Mouse (Mus musculus): ENCODE measurements around the gene Hs3st4. TPM values are rescaled to one million over a fixed set of nuclear protein-coding genes. Genes with fewer than 3 reads are reported as not detected.

Gene Hs3st4
- polyA plus RNA-seq, 1 experiment from 2014 or later, result not detected

GRCm38 (mm10) chr7:124163301-124163700 lies 180.6 kb downstream of the Hs3st4 start:
- TF ChIP-seq CTCF (IDR thresholded peaks at IDR 0.05) (no peak), EP300 (IDR thresholded peaks at IDR 0.05) (no peak)
- H3K4me3 ChIP-seq (ENCODE audit: low read depth, low read length), result no peak overlapping the region
- H3K36me3 ChIP-seq (ENCODE audit: insufficient read depth, low read length), result no peaks in the 10 kb centered on the region
- WGBS, result 91% methylated on average over 1 of the region's 1 CpGs
- no peak overlapping the region for H3K4me2 ChIP-seq (replicated peaks; ENCODE audit: low read depth, low read length)
- no peak for DNase-seq (ENCODE audit: low spot score)
- H3K27me3 ChIP-seq (replicated peaks; ENCODE audit: insufficient read depth, low read length), result no peaks in the 10 kb centered on the region
- no peak overlapping the region for H3K9ac ChIP-seq (replicated peaks; ENCODE audit: low read depth)
- no peaks in the 10 kb centered on the region for H3K4me1 ChIP-seq (ENCODE audit: insufficient read depth, low read depth, low read length)
- no peaks in the 10 kb centered on the region for H3K9me3 ChIP-seq (ENCODE audit: low read length)
- H3K27ac ChIP-seq (ENCODE audit: low read length), result no peak overlapping the region
- ATAC-seq, result no peak

GRCm38 (mm10) chr7:124166229-124166628 lies 183.6 kb downstream of the Hs3st4 start:
- no peak for ATAC-seq
- no peak overlapping the region for H3K27ac ChIP-seq (ENCODE audit: low read length)
- H3K9me3 ChIP-seq (ENCODE audit: low read length), result no peaks in the 10 kb centered on the region
- H3K9ac ChIP-seq (replicated peaks; ENCODE audit: low read depth), result no peak overlapping the region
- no peaks in the 10 kb centered on the region for H3K4me1 ChIP-seq (ENCODE audit: insufficient read depth, low read depth, low read length)
- H3K27me3 ChIP-seq (replicated peaks; ENCODE audit: insufficient read depth, low read length), result no peaks in the 10 kb centered on the region
- no peak for DNase-seq (ENCODE audit: low spot score)
- TF ChIP-seq EP300 (IDR thresholded peaks at IDR 0.05) (no peak), CTCF (IDR thresholded peaks at IDR 0.05) (no peak)
- H3K36me3 ChIP-seq (ENCODE audit: insufficient read depth, low read length), result no peaks in the 10 kb centered on the region
- H3K4me2 ChIP-seq (replicated peaks; ENCODE audit: low read depth, low read length), result no peak overlapping the region
- WGBS, result 58% methylated on average over 1 of the region's 1 CpGs
- H3K4me3 ChIP-seq (ENCODE audit: low read depth, low read length), result no peak overlapping the region

- Histone ChIP-seq H3K4me1 (ENCODE audit: insufficient read depth, low read depth, low read length) (no peaks in the 10 kb centered on the region), H3K9me3 (ENCODE audit: low read length) (no peaks in the 10 kb centered on the region), H3K4me2 (replicated peaks; ENCODE audit: low read depth, low read length) (no peak overlapping the region), H3K9ac (replicated peaks; ENCODE audit: low read depth) (no peak overlapping the region), H3K36me3 (ENCODE audit: insufficient read depth, low read length) (no peaks in the 10 kb centered on the region), H3K27me3 (replicated peaks; ENCODE audit: insufficient read depth, low read length) (no peaks in the 10 kb centered on the region), H3K4me3 (ENCODE audit: low read depth, low read length) (no peak overlapping the region), H3K27ac (ENCODE audit: low read length) (no peak overlapping the region)
- TF ChIP-seq EP300 (IDR thresholded peaks at IDR 0.05) (no peak), CTCF (IDR thresholded peaks at IDR 0.05) (no peak)
- WGBS, result 75% methylated on average over 2 of the region's 2 CpGs
- DNase-seq (ENCODE audit: low spot score) (no peak), ATAC-seq (no peak)
These were observed 186.1 kb downstream of the Hs3st4 start for GRCm38 (mm10) chr7:124168796-124169195.

GRCm38 (mm10) chr7:124170001-124170400 lies 187.3 kb downstream of the Hs3st4 start:
- 78% methylated on average over 2 of the region's 2 CpGs for WGBS
- no peak for TF ChIP-seq CTCF (IDR thresholded peaks at IDR 0.05)
- TF ChIP-seq EP300 (IDR thresholded peaks at IDR 0.05), result no peak
- Histone ChIP-seq H3K27me3 (replicated peaks; ENCODE audit: insufficient read depth, low read length) (no peaks in the 10 kb centered on the region), H3K4me1 (ENCODE audit: insufficient read depth, low read depth, low read length) (no peaks in the 10 kb centered on the region), H3K9me3 (ENCODE audit: low read length) (no peaks in the 10 kb centered on the region), H3K9ac (replicated peaks; ENCODE audit: low read depth) (no peak overlapping the region), H3K4me3 (ENCODE audit: low read depth, low read length) (no peak overlapping the region), H3K36me3 (ENCODE audit: insufficient read depth, low read length) (no peaks in the 10 kb centered on the region), H3K27ac (ENCODE audit: low read length) (no peak overlapping the region), H3K4me2 (replicated peaks; ENCODE audit: low read depth, low read length) (no peak overlapping the region)
- no peak for DNase-seq (ENCODE audit: low spot score)
- ATAC-seq, result no peak

- H3K4me2 ChIP-seq (replicated peaks; ENCODE audit: low read depth, low read length), result no peak overlapping the region
- no peaks in the 10 kb centered on the region for H3K4me1 ChIP-seq (ENCODE audit: insufficient read depth, low read depth, low read length)
- H3K27ac ChIP-seq (ENCODE audit: low read length), result no peak overlapping the region
- no peak overlapping the region for H3K9ac ChIP-seq (replicated peaks; ENCODE audit: low read depth)
- ATAC-seq (no peak), DNase-seq (ENCODE audit: low spot score) (no peak)
- H3K36me3 ChIP-seq (ENCODE audit: insufficient read depth, low read length), result no peaks in the 10 kb centered on the region
- TF ChIP-seq CTCF (IDR thresholded peaks at IDR 0.05), result no peak
- no peak for TF ChIP-seq EP300 (IDR thresholded peaks at IDR 0.05)
- no peaks in the 10 kb centered on the region for H3K9me3 ChIP-seq (ENCODE audit: low read length)
- no peaks in the 10 kb centered on the region for H3K27me3 ChIP-seq (replicated peaks; ENCODE audit: insufficient read depth, low read length)
- H3K4me3 ChIP-seq (ENCODE audit: low read depth, low read length), result no peak overlapping the region
These were observed 189.3 kb downstream of the Hs3st4 start for GRCm38 (mm10) chr7:124171992-124172391.

GRCm38 (mm10) chr7:124180926-124181325 lies 198.3 kb downstream of the Hs3st4 start:
- TF ChIP-seq EP300 (IDR thresholded peaks at IDR 0.05) (no peak), CTCF (IDR thresholded peaks at IDR 0.05) (no peak)
- Histone ChIP-seq H3K4me1 (ENCODE audit: insufficient read depth, low read depth, low read length) (no peaks in the 10 kb centered on the region), H3K9ac (replicated peaks; ENCODE audit: low read depth) (no peak overlapping the region), H3K36me3 (ENCODE audit: insufficient read depth, low read length) (no peaks in the 10 kb centered on the region), H3K4me2 (replicated peaks; ENCODE audit: low read depth, low read length) (no peak overlapping the region), H3K9me3 (ENCODE audit: low read length) (no peaks in the 10 kb centered on the region), H3K27me3 (replicated peaks; ENCODE audit: insufficient read depth, low read length) (no peaks in the 10 kb centered on the region), H3K4me3 (ENCODE audit: low read depth, low read length) (no peak overlapping the region), H3K27ac (ENCODE audit: low read length) (no peak overlapping the region)
- ATAC-seq (no peak), DNase-seq (ENCODE audit: low spot score) (no peak)
- WGBS, result 74% methylated on average over 3 of the region's 3 CpGs

- Histone ChIP-seq H3K27ac (ENCODE audit: low read length) (no peak overlapping the region), H3K4me1 (ENCODE audit: insufficient read depth, low read depth, low read length) (no peaks in the 10 kb centered on the region), H3K36me3 (ENCODE audit: insufficient read depth, low read length) (no peaks in the 10 kb centered on the region), H3K4me2 (replicated peaks; ENCODE audit: low read depth, low read length) (no peak overlapping the region), H3K9ac (replicated peaks; ENCODE audit: low read depth) (no peak overlapping the region), H3K27me3 (replicated peaks; ENCODE audit: insufficient read depth, low read length) (no peaks in the 10 kb centered on the region), H3K9me3 (ENCODE audit: low read length) (no peaks in the 10 kb centered on the region), H3K4me3 (ENCODE audit: low read depth, low read length) (no peak overlapping the region)
- DNase-seq (ENCODE audit: low spot score), result peak; percentile 21
- 68% methylated on average over 1 of the region's 1 CpGs for WGBS
- ATAC-seq, result no peak
- TF ChIP-seq CTCF (IDR thresholded peaks at IDR 0.05) (no peak), EP300 (IDR thresholded peaks at IDR 0.05) (no peak)
These were observed 202.0 kb downstream of the Hs3st4 start for GRCm38 (mm10) chr7:124184693-124185092.

All from lung, postnatal 0 days (tissue).